1 mouse cellular context compared by ENCODE assay signal in the genomic region with DNA sequence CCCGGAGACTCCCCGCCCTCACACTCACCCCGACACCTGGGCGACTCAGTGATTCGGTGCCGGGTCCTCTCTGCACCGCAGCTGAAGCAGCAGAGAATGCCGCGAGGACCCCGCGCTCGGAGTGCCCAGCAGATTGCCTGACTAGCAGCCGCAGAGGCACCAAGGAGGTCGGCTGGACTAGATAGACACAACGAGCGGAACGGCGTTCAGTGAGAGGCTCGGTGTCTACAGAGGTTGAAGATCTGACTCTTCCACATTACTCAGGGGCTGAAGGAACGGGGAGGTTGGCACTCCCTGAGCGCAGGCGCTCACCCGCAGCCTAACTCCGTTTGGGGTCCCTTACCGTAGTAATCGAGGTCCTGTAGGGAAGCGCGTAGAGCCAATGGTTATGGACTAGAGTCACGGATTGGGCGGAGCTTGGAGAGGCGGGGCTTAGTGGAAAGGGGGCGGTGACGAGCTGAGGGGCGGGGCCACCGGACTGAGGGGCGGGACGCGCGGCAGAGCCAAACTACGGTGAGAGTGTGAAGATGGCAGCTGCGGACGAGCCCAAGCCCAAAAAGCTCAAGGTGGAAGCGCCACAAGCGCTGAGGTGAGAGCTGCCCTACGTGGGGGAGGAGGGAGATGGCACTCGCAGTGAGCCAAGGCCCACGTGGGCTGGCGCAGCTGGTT.
TF ChIP-seq lines count a peak whose summit lies in the region.

A gene (minus strand): TSS at position 397 of the 669 bp plus-strand sequence.
A gene (plus strand): TSS at position 463 of the 669 bp plus-strand sequence.

TF ChIP-seq in myocyte, 11 proteins besides CTCF, POLR2A, EP300 and RAD21 (continued from another document):
- peak; percentile 53 for TF ChIP-seq POLR2AphosphoS2 (IDR thresholded peaks at IDR 0.05; ENCODE audit: insufficient read length, low read depth)
- TF ChIP-seq MYOG (IDR thresholded peaks at IDR 0.05; ENCODE audit: control insufficient read depth in 1 of 3, insufficient read depth in 1 of 3, insufficient read length in 2 of 3, low read depth in 2 of 3), result peak in 2 of 3 experiments; percentile 45 to 68
- TF ChIP-seq MAX (IDR thresholded peaks at IDR 0.05; ENCODE audit: low read depth), result peak; percentile 98
- peak in 2 of 3 experiments; percentile 9 to 63 for TF ChIP-seq MYOD1 (IDR thresholded peaks at IDR 0.05; ENCODE audit: control insufficient read depth in 1 of 3, insufficient read length in 2 of 3, low read depth in 2 of 3)
